Mouse (Mus musculus): ENCODE measurements at regions not wholly inside any gene's neighbourhood (a gene's known extent, or its start where the extent isn't known, plus 50 kb on each side); places are given as distances from the start of the nearest gene placed in this dataset.
A peak's percentile ranks its signal among the peaks of the same experiment; 100 is the strongest.
"Not testable (repeated sequence)": the region's sequence is repeated elsewhere in the genome, so short reads cannot be mapped to it uniquely, and the experiment has no call there.

- DNase-seq (ENCODE audit: low spot score), result no peak
These were observed 64.5 kb upstream of the Nap1l2 start for GRCm38 (mm10) chrX:103250961-103251360.

GRCm38 (mm10) chrX:103251478-103251877, 65.0 kb upstream of the Nap1l2 start:
- not testable (repeated sequence) for DNase-seq (ENCODE audit: low spot score)

- not testable (repeated sequence) for DNase-seq (ENCODE audit: low spot score)
These were observed 65.8 kb upstream of the Nap1l2 start for GRCm38 (mm10) chrX:103252056-103252850.

- no peak for DNase-seq (ENCODE audit: low spot score)
These were observed 66.4 kb upstream of the Nap1l2 start for GRCm38 (mm10) chrX:103252881-103253280.

- DNase-seq (ENCODE audit: low spot score), result no peak
These were observed 66.3 kb upstream of the Cdx4 start for GRCm38 (mm10) chrX:103254867-103255266.

- DNase-seq (ENCODE audit: low spot score), result peak; percentile 40
These were observed 61.3 kb upstream of the Cdx4 start for GRCm38 (mm10) chrX:103259882-103260281.
